Mouse (Mus musculus) cerebral cortex, adult 2 months (tissue): ENCODE data around the gene Klhdc3.

Experiments used
- WGBS: fragments of 180-500 bp; shearing (Covaris S2); methylation state at CpG from one replicate; pipeline ENCODE4 v1.1.7; 2018; 5-methylcytosine and 5-hydroxymethylcytosine counted together

Gene Klhdc3

DNA sequence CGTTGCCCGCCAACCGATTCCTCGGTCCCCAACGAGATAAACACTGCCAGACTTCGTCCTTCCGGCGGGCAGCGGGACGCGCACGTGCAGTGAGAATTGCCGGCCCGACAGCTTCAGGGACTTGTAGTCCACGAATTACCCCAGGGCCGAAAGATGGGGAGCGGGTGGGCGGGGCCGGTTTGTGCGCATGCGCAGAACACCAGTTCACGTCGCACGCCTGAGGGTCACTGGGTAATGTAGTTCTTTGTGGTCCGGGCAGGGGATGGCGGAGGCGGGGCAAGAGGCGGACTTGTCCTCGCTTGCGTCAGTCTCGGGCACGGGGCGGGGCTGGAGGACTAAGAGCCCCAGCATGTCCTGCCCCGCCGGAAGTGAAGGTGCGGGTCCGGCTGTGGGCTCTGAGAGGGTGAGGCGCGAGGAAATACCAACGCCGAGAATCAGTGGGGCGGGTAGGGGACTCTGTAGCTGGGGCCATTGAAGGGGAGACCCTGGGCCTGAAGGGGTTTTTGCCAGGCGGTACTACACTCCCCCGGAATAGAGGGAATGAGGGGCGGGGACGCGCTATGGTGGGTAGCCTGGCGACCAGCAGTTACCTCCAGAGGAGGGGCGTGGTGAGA, at the start of gene Klhdc3:
Gene Klhdc3 (minus strand): TSS at position 155 of the 614 bp plus-strand sequence.
- WGBS: under 1% methylated on average over 49 of the region's 49 CpGs

DNA sequence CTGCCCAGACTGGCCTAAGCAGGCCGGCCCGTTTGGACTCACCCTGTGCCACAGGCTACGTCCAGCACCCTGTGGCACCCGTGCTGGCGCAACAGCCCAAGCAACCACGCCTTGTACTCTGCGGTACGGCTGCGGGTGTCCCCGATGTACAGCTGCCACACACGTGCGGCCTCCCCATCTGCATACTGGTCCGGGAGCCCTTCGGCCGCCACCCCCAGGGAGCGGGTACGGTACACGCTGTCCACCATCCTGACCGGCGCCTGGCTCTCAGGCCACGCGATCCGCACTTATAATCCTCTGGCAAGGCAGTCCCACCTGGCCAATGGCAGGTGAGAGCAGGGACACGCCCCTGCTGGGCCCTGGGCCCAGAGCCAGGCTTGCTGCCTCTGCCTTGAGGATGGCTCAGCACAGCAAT, 48.2 kb upstream of the Klhdc3 start, which contains the start of gene Gnmt:
Gene Gnmt (minus strand): TSS at position 265 of the 415 bp plus-strand sequence.
- WGBS: 24% methylated on average over 24 of the region's 24 CpGs

DNA sequence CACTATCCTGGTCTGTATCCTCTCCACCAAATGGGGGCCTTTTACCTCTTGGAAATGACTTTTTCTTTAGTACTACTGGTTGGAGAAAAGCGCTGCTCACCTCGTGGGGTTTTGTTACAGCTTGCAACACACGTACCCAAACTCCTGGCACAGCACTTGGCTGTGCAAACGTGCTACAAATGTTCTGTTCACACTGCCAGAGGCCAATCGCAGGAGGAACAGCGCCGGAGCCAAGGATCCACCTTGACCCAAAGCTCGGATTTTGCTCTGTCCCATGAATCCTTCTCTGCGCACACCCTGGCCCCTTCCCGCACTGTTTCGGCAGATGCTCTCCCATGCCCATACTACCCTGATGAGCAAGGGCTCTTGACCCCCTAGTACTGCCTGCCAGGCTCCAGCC, 47.8 kb upstream of the Klhdc3 start:
- 65% methylated on average over 11 of the region's 11 CpGs for WGBS

DNA sequence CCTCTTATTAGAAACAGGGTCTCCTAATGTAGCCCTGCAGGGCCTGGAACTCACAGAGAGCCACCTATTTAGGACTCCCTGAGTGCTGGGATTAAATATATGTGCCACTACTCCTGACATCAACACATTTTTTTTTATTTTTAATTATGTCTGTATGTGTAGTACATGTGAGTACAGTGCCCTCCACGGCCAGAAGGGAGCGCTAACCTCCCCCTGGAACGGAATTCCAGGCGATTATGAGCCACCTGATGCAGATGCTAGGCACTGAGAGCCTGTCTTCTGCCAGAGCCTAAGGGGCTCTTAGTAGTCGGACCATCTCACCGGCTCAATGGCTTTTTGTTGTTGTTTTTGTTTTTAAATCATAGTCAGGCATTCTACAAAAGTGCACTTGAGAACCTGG, 47.3 kb upstream of the Klhdc3 start:
- WGBS: 45% methylated on average over 6 of the region's 6 CpGs

DNA sequence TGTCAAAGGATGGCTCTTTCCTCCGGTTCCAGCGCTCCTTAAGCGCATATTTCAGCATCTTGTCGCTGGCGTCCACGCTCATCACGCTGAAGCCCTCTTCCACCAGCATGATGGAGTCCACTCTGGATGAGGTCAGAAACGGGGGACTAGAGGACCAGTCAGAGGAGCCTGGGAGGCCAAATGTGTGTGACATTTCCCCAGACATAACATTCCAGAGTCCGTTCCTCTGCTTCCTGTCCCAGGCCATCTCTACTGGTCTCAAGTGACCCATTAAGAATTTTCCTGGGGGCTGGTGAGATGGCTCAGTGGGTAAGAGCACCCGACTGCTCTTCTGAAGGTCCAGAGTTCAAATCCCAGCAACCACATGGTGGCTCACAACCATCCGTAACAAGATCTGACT, 46.6 kb upstream of the Klhdc3 start:
- 97% methylated on average over 11 of the region's 11 CpGs for WGBS

DNA sequence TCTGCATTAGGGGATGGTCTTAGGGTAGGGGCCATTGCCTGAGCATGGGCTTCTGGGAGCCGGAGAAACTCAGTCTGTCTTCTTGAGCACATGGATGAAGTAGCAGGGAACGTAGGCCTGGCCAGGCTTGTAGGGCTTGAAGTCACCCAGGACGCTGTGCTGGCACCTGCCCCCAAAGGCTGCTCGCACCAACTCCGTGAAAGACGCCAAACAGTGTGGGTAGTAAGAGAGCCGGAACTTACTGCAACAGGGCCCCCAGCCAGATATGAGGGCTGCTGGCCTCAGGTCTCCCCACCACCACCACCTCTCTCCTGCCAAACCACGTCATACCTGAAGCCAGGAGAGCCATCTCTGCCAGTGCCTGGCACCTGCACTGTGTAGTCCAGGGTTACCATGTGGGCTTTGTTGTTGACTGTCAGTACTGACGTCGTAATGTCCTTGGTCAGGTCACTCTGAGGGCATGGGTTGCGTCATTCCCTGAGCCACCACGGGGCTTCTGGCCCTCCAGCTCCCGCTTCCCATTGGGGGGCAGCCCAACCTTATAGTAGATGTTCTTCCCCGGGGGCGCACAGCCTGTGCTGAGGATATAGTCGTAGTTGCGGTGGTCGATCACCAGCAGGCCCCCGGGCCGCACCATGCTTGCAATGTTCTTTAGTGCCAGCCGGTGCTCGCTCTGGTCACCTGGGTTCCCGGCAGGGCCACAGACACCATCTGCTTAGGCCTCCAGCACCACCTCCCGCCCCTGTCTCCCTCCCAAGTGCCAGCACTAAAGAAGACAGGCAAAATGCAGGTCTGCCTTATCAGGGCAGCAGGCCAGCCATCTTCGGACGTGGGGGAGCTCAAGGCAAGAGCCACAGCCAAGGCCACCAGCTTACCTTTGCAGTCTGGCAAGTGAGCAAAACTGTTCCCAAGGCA, 45.3 kb upstream of the Klhdc3 start:
- WGBS: 92% methylated on average over 26 of the region's 26 CpGs

DNA sequence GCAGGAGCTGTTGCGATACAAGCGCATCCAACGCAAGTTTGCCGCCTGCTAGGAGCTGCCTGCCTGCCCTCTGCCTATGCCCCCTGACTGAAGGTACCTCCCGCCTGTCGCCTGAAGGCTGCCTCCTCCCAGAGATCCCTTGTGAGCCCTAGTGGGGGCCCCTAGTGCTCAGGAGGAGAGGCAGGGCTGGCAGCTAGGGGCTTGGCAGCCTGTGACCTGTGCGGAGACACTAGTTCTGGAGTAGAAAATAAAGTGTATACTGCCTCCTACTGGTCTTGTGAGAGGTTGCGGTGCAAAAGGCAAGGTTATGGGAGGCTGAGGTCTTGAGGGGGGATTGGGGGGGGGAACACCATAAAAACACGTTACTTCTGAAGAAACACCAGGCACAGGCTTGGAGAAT, 44.6 kb upstream of the Klhdc3 start:
- WGBS: 67% methylated on average over 9 of the region's 9 CpGs

DNA sequence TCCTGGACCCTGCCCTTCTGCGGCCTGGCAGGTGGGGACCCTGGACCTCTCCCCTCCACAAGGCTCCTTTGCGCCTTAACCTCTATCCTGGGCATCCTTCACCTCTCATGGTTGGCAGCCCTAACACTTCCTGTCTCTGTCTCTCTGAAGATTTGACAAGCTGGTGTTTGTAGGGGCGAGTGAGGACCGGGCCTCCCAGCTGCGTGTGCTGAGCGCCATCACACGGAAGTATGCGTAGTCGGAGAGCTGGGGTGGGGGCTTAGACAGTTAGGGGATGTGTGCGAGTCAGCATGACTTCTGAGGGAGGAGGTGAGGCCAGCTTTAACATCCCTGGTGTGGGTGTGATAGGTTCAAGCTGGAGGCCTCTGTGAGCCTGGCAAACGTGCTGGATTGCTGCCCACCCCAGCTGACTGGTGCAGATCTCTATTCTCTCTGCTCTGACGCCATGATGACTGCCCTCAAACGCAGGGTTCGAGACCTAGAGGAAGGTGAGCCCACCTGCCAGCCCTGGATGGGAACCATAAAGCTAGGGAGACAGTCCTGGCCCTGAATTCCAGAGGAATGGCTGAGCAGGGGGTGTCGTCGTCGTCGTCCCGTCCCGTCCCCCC, 43.9 kb upstream of the Klhdc3 start:
- WGBS: 81% methylated on average over 20 of the region's 20 CpGs

DNA sequence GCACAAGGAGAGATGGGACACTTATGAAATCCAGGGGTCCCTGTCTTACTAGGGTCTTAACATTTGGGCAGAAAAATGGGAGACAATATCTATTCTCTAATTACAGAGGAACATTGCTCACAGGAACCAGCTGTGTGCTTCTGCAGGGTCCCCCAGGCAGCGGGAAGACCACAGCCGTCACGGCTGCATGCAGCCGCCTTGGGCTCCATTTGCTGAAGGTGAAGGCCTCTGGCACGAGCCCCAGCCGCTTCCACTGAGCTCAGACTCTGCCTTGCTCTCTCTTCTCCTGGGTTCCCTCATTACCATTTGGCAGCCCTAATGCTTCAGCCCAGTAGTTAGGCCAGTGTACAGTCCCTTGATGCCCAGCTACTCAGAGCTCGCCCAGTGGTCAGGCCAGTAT, 40.4 kb upstream of the Klhdc3 start:
- WGBS: 87% methylated on average over 7 of the region's 7 CpGs

DNA sequence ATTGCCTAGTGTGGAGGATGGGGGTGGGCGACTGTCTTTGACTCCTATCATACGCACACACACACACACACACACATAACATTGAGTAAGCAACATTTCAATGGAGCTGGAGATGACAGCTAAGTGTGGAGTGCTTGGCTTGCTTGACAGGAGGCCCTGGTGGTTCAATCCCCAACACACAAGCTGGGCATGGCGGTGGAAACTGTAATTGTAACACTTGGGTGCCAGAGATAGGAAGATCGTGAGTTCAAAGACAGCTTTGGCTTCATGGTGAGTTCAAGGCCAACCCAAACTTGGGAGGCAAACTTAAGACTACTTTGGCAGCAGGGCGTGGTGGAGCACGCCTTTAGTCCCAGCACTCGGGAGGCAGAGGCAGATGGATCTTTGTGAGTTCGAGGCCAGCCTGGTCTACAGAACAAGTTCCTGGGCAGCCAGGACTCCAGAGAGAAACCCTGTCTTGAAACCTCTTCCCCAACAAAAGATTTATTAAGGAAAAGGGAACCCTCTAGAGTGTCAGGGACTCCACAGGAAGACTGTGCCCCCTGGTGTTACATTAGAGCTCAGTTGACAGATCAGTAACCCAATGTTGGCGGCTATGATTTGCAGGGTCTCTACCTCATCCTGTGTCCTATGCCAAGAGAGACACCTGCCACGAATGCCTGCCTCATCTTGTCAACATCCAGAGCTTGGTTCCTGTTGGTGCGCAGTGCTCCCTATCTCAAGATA, 34.2 kb upstream of the Klhdc3 start:
- 96% methylated on average over 11 of the region's 11 CpGs for WGBS

DNA sequence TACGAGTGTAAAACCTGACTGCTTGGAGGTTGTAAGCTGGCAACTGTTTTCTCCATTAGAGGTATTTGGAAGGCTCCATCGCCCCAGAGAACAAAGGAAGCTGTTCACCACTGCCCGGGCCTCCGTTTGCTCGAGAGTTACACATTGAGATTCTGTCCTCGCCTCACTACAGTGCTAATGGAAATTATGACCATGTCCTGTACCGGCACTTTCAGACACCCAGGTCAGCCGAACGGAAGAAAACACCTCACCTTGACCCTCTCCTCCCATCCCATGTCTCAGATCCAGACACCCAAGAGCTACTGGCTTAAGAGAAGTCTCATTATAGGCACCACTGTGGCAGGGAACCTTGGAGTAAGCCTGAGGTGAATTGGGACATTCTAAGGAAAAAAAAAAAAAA, 33.1 kb upstream of the Klhdc3 start:
- whole genome bisulfite sequencing: 78% methylated on average over 9 of the region's 9 CpGs

DNA sequence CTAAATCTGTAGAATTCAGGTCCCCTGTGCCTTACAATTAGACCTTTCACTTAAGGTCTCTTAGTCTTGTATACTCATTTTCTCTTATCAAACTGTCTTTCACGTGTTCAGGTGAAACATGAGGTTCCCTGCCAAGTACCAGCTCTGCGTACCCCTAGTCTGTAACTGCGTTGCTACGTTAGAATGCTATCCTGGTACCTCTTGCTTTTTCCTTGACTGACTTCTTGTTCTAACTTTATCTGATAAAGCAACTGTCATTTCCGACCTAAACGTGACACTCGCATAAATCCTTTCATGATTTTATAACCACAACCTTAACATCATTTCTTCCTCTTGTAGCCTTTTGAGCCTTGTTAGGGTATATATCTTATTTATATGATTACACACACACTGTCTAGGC, 31.7 kb upstream of the Klhdc3 start:
- 50% methylated on average over 7 of the region's 7 CpGs for WGBS

DNA sequence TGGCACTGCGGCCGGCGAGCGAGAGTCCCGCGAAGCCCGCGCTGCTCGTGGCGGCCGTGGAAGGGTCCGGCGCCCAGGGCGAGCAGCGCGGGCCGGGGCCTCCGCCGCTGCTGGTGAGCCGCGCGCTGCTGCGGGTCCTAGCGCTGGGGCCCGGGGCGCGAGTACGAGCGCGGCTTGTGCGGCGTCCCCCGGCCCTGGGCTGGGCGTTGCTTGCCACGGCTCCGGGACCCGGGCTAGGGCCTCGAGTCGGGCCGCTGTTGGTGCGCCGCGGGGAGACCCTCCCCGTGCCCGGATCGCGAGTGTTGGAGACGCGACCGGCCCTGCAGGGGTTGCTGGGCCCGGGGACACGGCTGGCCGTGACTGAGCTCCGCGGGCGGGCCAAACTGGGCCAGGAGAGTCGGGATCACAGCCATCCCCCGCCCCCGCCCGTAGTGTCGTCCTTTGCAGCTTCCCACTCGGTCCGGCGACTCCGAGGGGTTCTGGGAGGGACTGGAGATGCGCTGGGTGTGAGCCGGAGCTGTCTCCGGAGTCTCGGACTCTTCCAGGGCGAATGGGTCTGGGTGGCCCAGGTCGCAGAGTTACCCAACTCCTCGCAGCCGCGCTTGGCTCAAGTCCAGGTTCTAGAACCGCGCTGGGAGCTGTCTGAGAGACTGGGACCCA, 31.0 kb upstream of the Klhdc3 start:
- WGBS: under 1% methylated on average over 72 of the region's 76 CpGs

DNA sequence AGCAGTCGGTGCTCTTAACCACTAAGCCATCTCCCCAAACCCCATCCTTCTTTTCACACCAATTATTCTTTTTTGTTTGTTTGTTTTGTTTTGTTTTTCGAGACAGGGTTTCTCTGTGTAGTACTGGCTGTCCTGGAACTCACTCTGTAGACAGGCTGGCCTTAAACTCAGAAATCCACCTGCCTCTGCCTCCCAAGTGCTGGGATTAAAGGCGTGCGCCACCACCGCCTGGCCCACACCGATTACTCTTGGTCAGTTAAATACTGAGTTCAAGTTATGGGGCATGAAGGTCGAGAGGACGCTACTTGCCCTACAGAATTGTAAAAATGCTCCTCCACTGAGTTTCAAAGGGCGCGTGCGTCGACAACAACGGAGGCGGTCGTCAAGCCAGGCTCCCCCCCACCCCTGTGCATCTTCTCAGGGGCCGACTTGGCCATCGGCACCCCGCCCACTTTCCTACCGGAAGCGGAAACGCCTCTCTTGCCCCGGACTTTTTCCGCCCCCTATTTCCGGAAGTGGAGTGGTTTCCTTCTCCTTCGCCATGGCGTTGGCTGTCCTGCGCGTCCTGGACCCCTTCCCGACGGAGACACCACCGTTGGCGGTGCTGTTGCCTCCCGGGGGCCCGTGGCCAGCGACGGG, 30.4 kb upstream of the Klhdc3 start, which contains the start of gene Pex6:
Gene Pex6 (plus strand): TSS at position 505 of the 639 bp plus-strand sequence.
- 7% methylated on average over 36 of the region's 36 CpGs for WGBS

DNA sequence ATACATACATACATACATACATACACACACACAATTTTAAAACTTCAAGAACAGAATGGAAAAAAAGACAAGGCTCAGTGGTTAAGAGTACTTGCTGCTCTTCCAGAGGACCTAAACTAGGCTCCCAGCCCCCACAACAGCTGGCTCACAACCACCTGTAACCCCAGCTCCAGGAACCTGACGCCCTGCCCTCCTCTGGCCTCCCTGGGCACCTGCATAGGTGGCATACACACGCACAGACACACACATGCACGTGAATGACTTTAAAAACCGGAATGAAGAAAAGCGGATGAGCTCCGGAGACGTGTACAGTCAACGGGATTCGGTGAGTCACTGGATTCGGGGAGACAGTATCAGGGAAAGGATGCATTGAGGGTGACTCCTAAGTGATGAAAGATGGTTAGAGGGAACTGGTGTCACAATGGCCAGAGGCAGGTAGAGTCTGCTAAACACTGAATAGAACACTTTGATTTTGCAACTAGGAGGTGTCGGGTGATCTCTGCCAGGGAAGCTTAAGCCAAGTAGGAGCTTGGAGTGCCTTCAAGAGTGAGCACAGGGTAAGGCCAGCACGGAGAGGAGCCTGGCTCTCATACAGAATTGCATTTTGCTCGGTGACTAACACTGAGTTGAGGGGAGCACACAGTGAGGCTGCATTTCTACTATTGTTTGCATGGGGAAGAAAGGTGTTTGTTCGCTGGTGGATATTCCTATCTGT, 25.8 kb upstream of the Klhdc3 start:
- WGBS: 89% methylated on average over 14 of the region's 14 CpGs

DNA sequence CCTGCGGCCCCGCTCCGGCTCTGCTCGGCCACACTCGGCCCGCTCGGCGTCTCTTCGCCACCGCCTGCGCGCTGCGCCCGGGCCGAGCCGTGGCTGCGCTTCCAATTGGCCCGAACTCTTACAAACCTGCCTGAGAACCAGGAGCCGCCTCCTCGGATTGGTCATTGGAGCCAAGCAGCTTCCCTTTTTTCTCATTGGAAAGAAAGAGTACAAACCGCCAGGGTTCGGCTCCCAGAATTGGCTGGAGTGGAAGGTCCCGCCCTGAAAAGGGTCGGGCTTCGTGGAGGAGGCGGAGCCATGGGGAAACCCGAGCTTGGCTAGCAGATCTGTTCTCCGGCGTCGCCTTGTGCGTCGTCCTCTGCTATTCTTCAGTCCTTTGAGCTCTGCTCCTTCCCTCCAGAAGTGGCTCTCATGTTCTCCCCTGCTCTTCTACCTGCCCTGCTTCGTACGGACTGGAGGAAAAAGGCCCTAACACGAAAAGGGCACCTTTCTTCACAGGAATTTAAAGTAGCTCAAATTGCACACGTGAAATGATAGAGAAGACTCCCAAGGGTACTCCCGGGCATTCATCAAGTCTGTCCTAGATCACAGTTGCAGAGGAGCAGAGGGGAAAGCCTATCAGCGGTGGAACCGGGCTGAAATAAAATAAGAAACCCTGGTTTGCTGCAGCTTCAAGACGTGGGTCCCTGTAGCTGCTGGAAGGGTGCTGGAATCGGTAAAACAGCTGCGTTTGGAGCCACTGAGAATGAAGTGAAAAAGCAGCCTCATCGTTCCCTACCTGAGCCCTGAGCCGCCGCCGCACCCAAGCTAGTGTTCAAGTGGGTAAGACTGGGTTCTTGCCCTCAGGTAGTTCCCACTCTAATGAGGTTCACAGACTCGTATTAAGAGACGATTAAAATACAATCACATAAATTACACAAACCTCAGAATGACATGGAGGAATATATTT, 24.4 kb upstream of the Klhdc3 start, which contains the start of gene Ppp2r5d:
Gene Ppp2r5d (minus strand): TSS at position 225 of the 949 bp plus-strand sequence.
- 1% methylated on average over 48 of the region's 48 CpGs for WGBS

DNA sequence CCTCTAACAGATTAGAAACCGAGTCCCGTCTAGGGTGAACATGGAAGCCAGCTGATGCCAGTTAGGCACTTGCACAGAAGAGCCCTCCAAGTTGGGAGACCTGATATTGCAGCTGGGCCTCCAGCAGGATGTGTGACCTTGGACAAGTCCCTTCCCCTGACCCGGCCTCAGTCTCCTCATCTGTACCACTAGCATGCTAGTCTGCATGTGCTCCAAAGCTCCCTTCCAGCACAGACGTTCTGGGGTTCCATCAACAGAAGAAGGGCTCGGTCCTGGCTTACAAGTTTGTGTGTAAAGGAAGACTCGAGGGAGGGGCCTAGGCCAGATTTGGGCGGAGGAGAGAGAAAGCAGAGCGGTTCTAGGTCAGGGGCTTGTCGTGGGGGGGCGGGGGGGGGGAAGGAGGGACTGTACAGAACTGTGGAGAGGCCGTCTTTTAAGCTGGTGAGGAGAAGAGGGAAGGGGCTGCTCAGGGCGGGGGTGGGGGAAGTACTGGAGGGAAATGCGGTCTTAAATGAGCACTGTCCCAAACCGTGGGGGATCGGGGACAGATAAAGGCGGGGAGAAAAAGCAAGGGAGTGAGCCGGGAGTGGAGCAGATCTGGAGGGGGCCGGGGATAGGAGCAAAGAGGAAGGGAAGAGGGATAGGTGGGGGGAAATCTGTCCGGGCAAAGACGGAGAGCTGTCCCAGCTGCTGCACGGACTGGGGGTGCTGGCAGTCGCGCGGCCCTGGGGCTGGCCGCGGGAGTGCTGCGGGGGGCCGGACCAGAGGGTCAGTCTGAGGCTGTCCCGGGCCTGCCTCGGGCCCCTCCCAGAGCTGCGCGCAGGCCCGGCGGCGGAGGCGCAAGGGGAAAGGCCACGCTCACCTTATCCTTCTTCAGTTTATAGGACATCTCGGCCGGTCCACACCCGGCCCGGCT, 23.5 kb upstream of the Klhdc3 start:
- 4% methylated on average over 41 of the region's 41 CpGs for WGBS

DNA sequence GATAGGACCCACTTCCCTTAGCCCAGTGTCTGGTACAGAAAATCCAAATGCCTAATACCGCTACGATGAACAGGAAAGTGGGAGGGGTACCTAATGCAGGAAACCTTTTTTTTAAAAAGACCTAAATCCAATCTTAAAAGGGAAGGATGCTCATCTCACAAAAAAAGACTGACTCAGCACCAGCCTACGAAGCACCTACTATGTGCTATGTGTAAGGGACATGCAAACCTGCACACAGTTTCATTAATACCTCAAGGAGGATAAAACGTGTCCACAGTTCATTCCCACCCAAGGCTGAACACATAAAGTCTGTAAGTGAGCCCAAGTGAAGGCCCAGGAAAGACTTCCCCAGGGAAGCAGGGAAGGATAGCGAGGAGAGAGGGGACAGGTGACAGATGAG, 21.8 kb upstream of the Klhdc3 start:
- 79% methylated on average over 5 of the region's 5 CpGs for WGBS
